Mouse (Mus musculus) CH12.LX (cell line): ENCODE results near the gene Aes. TPM values are rescaled to one million over a fixed set of nuclear protein-coding genes. Genes with fewer than 3 reads are reported as not detected.
A peak's percentile ranks its signal among the peaks of the same experiment; 100 is the strongest.

ENCODE experiments used
- DNase-seq: peaks from one replicate; pipeline ENCODE4 v3.0.0-alpha.2; 2013; ENCODE audit errors: extremely low read depth
- H3K27ac ChIP-seq: 2 replicates; pipeline ENCODE4 v1.5.1; 2012; ENCODE audit warnings: low read depth, mild to moderate bottlenecking, control low read depth, moderate library complexity; ENCODE audit not compliant: insufficient read depth
- H3K27me3 ChIP-seq: replicated peaks from 2 replicates; pipeline ENCODE3; 2012; ENCODE audit warnings: inconsistent platforms
- H3K36me3 ChIP-seq, 2 experiments: replicated peaks in 1 of 2; 2 replicates each; pipeline versions ENCODE3 to v1.6.1; 2012; ENCODE audit warnings: inconsistent platforms in 1 of 2, low read length in 1 of 2, mild to moderate bottlenecking in 1 of 2, mixed read lengths in 1 of 2, moderate library complexity in 1 of 2; ENCODE audit not compliant: control insufficient read depth in 1 of 2, insufficient read depth in 1 of 2
- H3K4me1 ChIP-seq, 2 experiments: 2 replicates each; pipeline ENCODE4 v1.6.1; 2012; ENCODE audit warnings: inconsistent platforms in 1 of 2, moderate library complexity in 1 of 2; ENCODE audit not compliant: insufficient read depth in 2 of 2, control insufficient read depth in 1 of 2
- H3K4me2 ChIP-seq: 2 replicates; pipeline ENCODE4 v1.6.1; 2012; ENCODE audit warnings: low read depth, mild to moderate bottlenecking, control low read depth; ENCODE audit not compliant: poor library complexity, insufficient read depth, severe bottlenecking
- H3K4me3 ChIP-seq, 3 experiments: fragments of 150-350 bp in 1 of 3; sonication (generic) in 1 of 3; replicated peaks in 1 of 3; 2 replicates each; pipeline versions ENCODE3 to v1.5.1; 2011 to 2012; ENCODE audit warnings: low read depth in 2 of 3, low read length in 2 of 3, mild to moderate bottlenecking in 2 of 3, moderate library complexity in 2 of 3, control low read depth in 1 of 3, improper control_type of control experiment in 1 of 3, inconsistent platforms in 1 of 3, mixed read lengths in 1 of 3; ENCODE audit not compliant: poor library complexity in 1 of 3
- H3K79me2 ChIP-seq: replicated peaks from 2 replicates; pipeline ENCODE4 v1.6.1; 2012; ENCODE audit warnings: mild to moderate bottlenecking, moderate library complexity; ENCODE audit not compliant: control insufficient read depth, poor library complexity, insufficient read depth, severe bottlenecking; ENCODE audit errors: extremely low read depth
- H3K9ac ChIP-seq: 2 replicates; pipeline ENCODE4 v1.6.1; 2012; ENCODE audit warnings: low read depth, mild to moderate bottlenecking, control low read depth, moderate library complexity; ENCODE audit not compliant: insufficient read depth
- H3K9me3 ChIP-seq: replicated peaks from 2 replicates; pipeline ENCODE3; 2012; ENCODE audit warnings: low read length, inconsistent platforms, mixed read lengths
- CHD2 ChIP-seq: IDR thresholded peaks from 2 replicates; pipeline ENCODE4 v1.6.1; 2011; ENCODE audit warnings: low read length, improper control_type of control experiment
- ELF1 ChIP-seq: IDR thresholded peaks from 2 replicates; pipeline ENCODE4 v1.6.1; 2014; ENCODE audit warnings: low read depth, mild to moderate bottlenecking, inconsistent platforms, low read length, improper control_type of control experiment
- GABPA ChIP-seq: IDR thresholded peaks from 2 replicates; pipeline ENCODE4 v1.6.1; 2012; ENCODE audit warnings: low read depth, low read length, improper control_type of control experiment, inconsistent platforms; ENCODE audit not compliant: insufficient replicate concordance
- MAZ ChIP-seq: IDR thresholded peaks from 2 replicates; pipeline ENCODE4 v1.6.1; 2012; ENCODE audit warnings: low read depth, mild to moderate bottlenecking, inconsistent platforms, low read length, improper control_type of control experiment, moderate library complexity
- MEF2A ChIP-seq: IDR thresholded peaks from 2 replicates; pipeline ENCODE4 v1.6.1; 2014; ENCODE audit warnings: low read depth, mild to moderate bottlenecking, inconsistent platforms, low read length, improper control_type of control experiment, borderline replicate concordance
- NELFE ChIP-seq: IDR thresholded peaks from 2 replicates; pipeline ENCODE4 v1.6.1; 2011; ENCODE audit warnings: low read depth, low read length, improper control_type of control experiment
- NRF1 ChIP-seq: IDR thresholded peaks from 2 replicates; pipeline ENCODE4 v1.6.1; 2014; ENCODE audit warnings: low read depth, mild to moderate bottlenecking, inconsistent platforms, low read length, improper control_type of control experiment, moderate library complexity
- PAX5 ChIP-seq: IDR thresholded peaks from 2 replicates; pipeline ENCODE4 v1.6.1; 2012; ENCODE audit warnings: low read length, inconsistent platforms, mixed read lengths
- RCOR1 ChIP-seq: conservative IDR thresholded peaks from 2 replicates; pipeline ENCODE4 v1.6.1; 2012; ENCODE audit warnings: low read depth, mild to moderate bottlenecking, inconsistent platforms, low read length, improper control_type of control experiment
- SMC3 ChIP-seq: IDR thresholded peaks from 2 replicates; pipeline ENCODE4 v1.6.1; 2011; ENCODE audit warnings: low read depth, low read length, improper control_type of control experiment
- ZKSCAN1 ChIP-seq: IDR thresholded peaks from 2 replicates; pipeline ENCODE4 v1.6.1; 2012; ENCODE audit warnings: low read depth, inconsistent platforms, low read length, improper control_type of control experiment, borderline replicate concordance
- ZMIZ1 ChIP-seq: IDR thresholded peaks from 2 replicates; pipeline ENCODE4 v1.6.1; 2012; ENCODE audit warnings: low read depth, mild to moderate bottlenecking, inconsistent platforms, low read length, improper control_type of control experiment
- dilution Hi-C: fragments of 300-500 bp; cut with MboI; formaldehyde crosslinking; loops from 2 replicates; pipeline ENCODE4 v1.14.3; 2020; ENCODE audit warnings: low sequenced_read_pairs; ENCODE audit not compliant: extremely low pct_unique_long_range_greater_than_20kb, extremely low pct_ligation_motif_present
- in situ Hi-C: fragments of 300-500 bp; cut with MboI; formaldehyde crosslinking; loops from 3 replicates; pipeline ENCODE4 v1.14.3; 2019; ENCODE audit warnings: low sequenced_read_pairs, low pct_ligation_motif_present, low pct_unique_long_range_greater_than_20kb, mixed read lengths
- polyA plus RNA-seq: library from polyadenylated mRNA; unstranded; fragments of >175 nt; gene quantifications from 2 replicates; pipeline ENCODE4 v1.2.1, GENCODE M21; 2012; ENCODE audit warnings: low read depth; ENCODE audit not compliant: insufficient read length
- total RNA-seq, 2 experiments: library from RNA; depleted of rRNA; stranded (reverse); fragments of 300-350 nt in 1 of 2; fragments of >200 nt in 1 of 2; gene quantifications; 2 replicates each; pipeline ENCODE4 v1.2.3; 2012 to 2014

Gene Aes
- total and polyA plus RNA-seq, 3 experiments, result 11.5 to 114 (median 25.1) TPM

DNA sequence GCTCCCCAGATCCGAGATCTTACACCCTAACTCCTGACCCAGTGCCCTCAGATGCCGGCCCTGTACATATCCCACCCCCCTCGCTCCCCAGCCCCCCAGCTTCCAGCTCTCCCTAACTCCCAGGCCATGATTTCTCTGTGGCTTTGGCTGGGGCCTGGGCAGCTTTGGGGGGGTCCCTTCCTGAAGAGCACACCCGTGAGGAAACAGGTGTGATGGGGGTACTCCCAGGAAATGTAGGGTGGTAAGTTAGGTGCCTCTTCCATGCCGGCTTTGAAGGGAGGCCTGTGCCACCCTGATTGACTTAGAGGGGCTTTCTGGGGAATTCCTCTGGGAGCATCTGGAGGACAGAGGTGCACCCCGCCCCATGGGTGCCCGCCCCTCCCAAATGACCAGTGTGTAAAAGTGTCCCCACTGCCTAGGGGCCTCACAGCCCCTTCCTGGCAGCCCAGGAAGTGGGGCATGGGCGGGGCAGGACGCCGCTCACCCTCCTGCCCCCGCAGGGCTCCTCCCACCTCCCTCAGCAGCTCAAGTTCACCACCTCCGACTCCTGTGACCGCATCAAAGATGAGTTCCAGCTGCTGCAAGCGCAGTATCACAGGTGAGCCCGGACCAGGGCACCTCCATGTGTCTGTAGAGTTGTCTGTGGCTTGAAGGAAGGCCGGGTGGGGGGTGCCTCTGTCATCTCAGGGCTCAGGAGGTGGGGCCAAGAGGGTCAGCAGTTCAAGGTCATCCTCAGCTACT is 1.6 kb downstream of the Aes start:
- H3K9ac ChIP-seq, result peak overlapping the region; percentile 75
- H3K9me3 ChIP-seq, result peaks cover 5% of the 10 kb centered on the region
- H3K4me3 ChIP-seq, result peak overlapping the region; percentile 47 to 80 (median 76)
- H3K36me3 ChIP-seq, result peaks cover 8 to 21% of the 10 kb centered on the region in 2 experiments
- in situ Hi-C loops (loop anchor here (5.0 kb wide), 1 partner anchor 41 kb away; the partner anchor contains the start of gene Tle6), dilution Hi-C loops (no loop called here)
- peak; percentile 78 for TF ChIP-seq ELF1
- peak; percentile 62; the same call in 1 of the 2 replicates for TF ChIP-seq MAZ
- no peak for TF ChIP-seq ZMIZ1
- 0 out of 2 replicates have a peak, but pooled peaks have one; percentile 15 for TF ChIP-seq NRF1
- H3K27me3 ChIP-seq, result peaks cover 70% of the 10 kb centered on the region
- no peak for DNase-seq
- peak overlapping the region; percentile 30; the same call in 1 of the 2 replicates for H3K27ac ChIP-seq
- peak overlapping the region; percentile 84 for H3K4me2 ChIP-seq
- peaks cover 14% of the 10 kb centered on the region; the same call in 1 of the 2 replicates for H3K79me2 ChIP-seq
- H3K4me1 ChIP-seq, result peaks cover 5 to 16% of the 10 kb centered on the region in 2 experiments; a peak in 3 of 4 replicates

GRCm38 (mm10) chr10:81562411-81562810 is 3.1 kb downstream of the Aes start:
- peaks cover 76% of the 10 kb centered on the region for H3K27me3 ChIP-seq
- H3K4me2 ChIP-seq, result no peak overlapping the region
- H3K79me2 ChIP-seq, result peaks cover 14% of the 10 kb centered on the region; the same call in 1 of the 2 replicates
- no peak for DNase-seq
- H3K36me3 ChIP-seq, result peaks cover 8 to 25% of the 10 kb centered on the region in 2 experiments
- in situ Hi-C loops, result loop anchor here (5.0 kb wide), 1 partner anchor 40 kb away; the partner anchor contains the start of gene Tle6
- peaks cover 5 to 15% of the 10 kb centered on the region in 2 experiments; a peak in 3 of 4 replicates for H3K4me1 ChIP-seq
- H3K9me3 ChIP-seq, result no peaks in the 10 kb centered on the region
- no peak overlapping the region for H3K4me3 ChIP-seq
- TF ChIP-seq MAZ, result no peak
- TF ChIP-seq ZKSCAN1, result no peak
- no peak for TF ChIP-seq GABPA
- TF ChIP-seq RCOR1, result no peak
- no peak for TF ChIP-seq ELF1
- no peak for TF ChIP-seq MEF2A
- TF ChIP-seq SMC3, result no peak
- no peak for TF ChIP-seq NELFE
- TF ChIP-seq PAX5, result no peak
- no peak for TF ChIP-seq CHD2
- TF ChIP-seq, all 38 proteins: peak for 0
- dilution Hi-C loops, result no loop called here
- H3K9ac ChIP-seq, result no peak overlapping the region
- H3K27ac ChIP-seq, result no peak overlapping the region
